8 mouse cellular contexts compared by ENCODE assay signal in genomic region chr2:172934891-172935740, GRCm38 (mm10). TPM values are rescaled to one million over a fixed set of nuclear protein-coding genes. Genes with fewer than 3 reads are reported as not detected.
DNase-seq lines count a peak whose midpoint lies in the region; ATAC-seq lines count a peak whose summit lies in the region.

No protein-coding gene starts in this region.

- WGBS in kidney, embryonic 15.5 days: 10% methylated on average over 30 of the region's 30 CpGs
- 9% methylated on average over 30 of the region's 30 CpGs for WGBS in embryonic facial prominence, embryonic 15.5 days
- 5% methylated on average over 30 of the region's 30 CpGs for WGBS in limb, embryonic 13.5 days

- H3K9me3 ChIP-seq in kidney, embryonic 15.5 days (replicated peaks): no peaks in the 10 kb centered on the region
- no peaks in the 10 kb centered on the region for H3K9me3 ChIP-seq in embryonic facial prominence, embryonic 15.5 days (replicated peaks)
- H3K9me3 ChIP-seq in limb, embryonic 13.5 days: no peaks in the 10 kb centered on the region

- DNase-seq in kidney, postnatal 25 days: no peak
- DNase-seq in retina, postnatal 1 day: peak; percentile 48
- DNase-seq in urinary bladder, adult 2 months (ENCODE audit: low spot score): no peak
- DNase-seq in cerebellum, postnatal 36 days: no peak
- DNase-seq in cerebellum, adult 11 months: no peak

- peak overlapping the region; percentile 97 for H3K27ac ChIP-seq in kidney, embryonic 15.5 days
- H3K27ac ChIP-seq in embryonic facial prominence, embryonic 15.5 days (replicated peaks): peak overlapping the region; percentile 89
- peak overlapping the region; percentile 73 for H3K27ac ChIP-seq in limb, embryonic 13.5 days

- peak; percentile 23; the same call in 1 of the 2 replicates for ATAC-seq in kidney, embryonic 15.5 days (replicated peaks; ENCODE audit: low FRiP score)
- ATAC-seq in embryonic facial prominence, embryonic 15.5 days (ENCODE audit: insufficient number of reproducible peaks, low FRiP score, low TSS enrichment, low read depth): no peak
- ATAC-seq in limb, embryonic 13.5 days (ENCODE audit: low FRiP score, low read depth): no peak

- peak overlapping the region; percentile 94 for H3K4me2 ChIP-seq in kidney, embryonic 15.5 days
- peak overlapping the region; percentile 47 for H3K4me2 ChIP-seq in embryonic facial prominence, embryonic 15.5 days (replicated peaks)
- H3K4me2 ChIP-seq in limb, embryonic 13.5 days (replicated peaks): peak overlapping the region; percentile 97

- peak overlapping the region; percentile 27 for H3K4me3 ChIP-seq in kidney, embryonic 15.5 days (replicated peaks)
- peak overlapping the region; percentile 25 for H3K4me3 ChIP-seq in embryonic facial prominence, embryonic 15.5 days (replicated peaks)
- H3K4me3 ChIP-seq in limb, embryonic 13.5 days: peak overlapping the region; percentile 31

- H3K27me3 ChIP-seq in kidney, embryonic 15.5 days: peaks cover 25% of the 10 kb centered on the region
- H3K27me3 ChIP-seq in embryonic facial prominence, embryonic 15.5 days: 0 out of 2 replicates have a peak, but pooled peaks cover 5% of the 10 kb centered on the region
- H3K27me3 ChIP-seq in limb, embryonic 13.5 days: peaks cover 4% of the 10 kb centered on the region; the same call in 1 of the 2 replicates

- H3K4me1 ChIP-seq in kidney, embryonic 15.5 days: peaks cover 97% of the 10 kb centered on the region
- H3K4me1 ChIP-seq in embryonic facial prominence, embryonic 15.5 days: peaks cover 94% of the 10 kb centered on the region
- peaks cover 84% of the 10 kb centered on the region for H3K4me1 ChIP-seq in limb, embryonic 13.5 days

- peak overlapping the region; percentile 39 for H3K9ac ChIP-seq in kidney, embryonic 15.5 days
- peak overlapping the region; percentile 19; the same call in 1 of the 2 replicates for H3K9ac ChIP-seq in embryonic facial prominence, embryonic 15.5 days
- H3K9ac ChIP-seq in limb, embryonic 13.5 days: peak overlapping the region; percentile 59

- H3K36me3 ChIP-seq in kidney, embryonic 15.5 days: no peaks in the 10 kb centered on the region
- no peaks in the 10 kb centered on the region for H3K36me3 ChIP-seq in embryonic facial prominence, embryonic 15.5 days
- no peaks in the 10 kb centered on the region for H3K36me3 ChIP-seq in limb, embryonic 13.5 days

RNA-seq across cellular contexts. Expression of gene Bmp7, which starts 5.0 kb away (rescaled TPM):
- 43.0 and 46.3 TPM in 2 replicates for polyA plus RNA-seq in kidney, embryonic 15.5 days (2015; fragmentation: Nextera tagmentation; extraction: Ambion mirVana)
- 37.1 and 45.6 TPM in 2 replicates for polyA plus RNA-seq in embryonic facial prominence, embryonic 15.5 days (2015; fragmentation: Nextera tagmentation; extraction: Ambion mirVana)
- polyA plus RNA-seq in limb, embryonic 13.5 days (2015; fragmentation: Nextera tagmentation; extraction: Ambion mirVana): 32.5 and 33.7 TPM in 2 replicates
- polyA plus RNA-seq in urinary bladder, adult 2 months (2012; rRNA removed): 33.2 and 35.4 TPM in 2 replicates

RNA-seq across cellular contexts. Expression of gene Spo11, which starts 42.4 kb away (rescaled TPM):
- polyA plus RNA-seq in kidney, embryonic 15.5 days (2015; fragmentation: Nextera tagmentation; extraction: Ambion mirVana): 0.08 and 0.09 TPM in 2 replicates
- 4.3 and 6.5 TPM in 2 replicates for polyA plus RNA-seq in embryonic facial prominence, embryonic 15.5 days (2015; fragmentation: Nextera tagmentation; extraction: Ambion mirVana)
- polyA plus RNA-seq in limb, embryonic 13.5 days (2015; fragmentation: Nextera tagmentation; extraction: Ambion mirVana): 1.4 and 1.5 TPM in 2 replicates
- 0.31 and 0.61 TPM in 2 replicates for polyA plus RNA-seq in urinary bladder, adult 2 months (2012; rRNA removed)

Comparison
In these comparisons a context has a peak if more than half of its experiments do, and no peak if none do; other contexts are left out.
1. H3K4me2 ChIP-seq: peak in every context shown above with its lines; median percentile 97 in limb, embryonic 13.5 days; 94 in kidney, embryonic 15.5 days; 47 in embryonic facial prominence, embryonic 15.5 days.